In the genomic region with DNA sequence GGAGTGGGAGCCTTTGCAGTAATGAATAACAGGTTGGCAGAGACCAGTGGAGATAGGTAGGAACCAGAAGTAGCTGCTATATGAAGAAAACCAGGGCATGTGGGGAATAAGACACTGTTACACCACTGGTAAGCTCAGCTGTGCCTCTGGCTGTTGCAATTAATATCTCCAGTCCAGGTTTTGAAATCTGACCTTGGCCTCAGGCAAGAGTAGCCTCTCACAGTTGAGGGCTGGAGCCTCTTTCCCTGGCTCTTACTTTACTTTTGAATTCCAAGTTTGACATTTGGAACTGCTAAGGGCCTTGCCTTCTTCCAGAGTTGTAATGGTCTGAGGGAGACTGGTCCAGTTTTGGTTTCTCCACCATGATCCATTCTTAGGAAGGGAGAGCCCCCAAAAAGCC, we compare ENCODE assay signal across 19 mouse cellular contexts. TPM values are rescaled to one million over a fixed set of nuclear protein-coding genes. Genes with fewer than 3 reads are reported as not detected.
DNase-seq lines count a peak whose midpoint lies in the region; ATAC-seq lines count a peak whose summit lies in the region.
"Had no signal": no experiment of that assay in that cellular context is flagged by ENCODE, and none has a peak within 500 bp of the region (broad histone marks: within the 10 kb centered on the region; RNA-seq: fewer than 3 reads in every experiment).

No protein-coding gene starts in this region.

- H3K27ac ChIP-seq in heart, embryonic 10.5 days: no peak overlapping the region
- no peak overlapping the region for H3K27ac ChIP-seq in midbrain, embryonic 11.5 days (ENCODE audit: low read depth, low read length)
- H3K27ac ChIP-seq: forebrain, embryonic 15.5 days; heart, embryonic 13.5 days; kidney, postnatal 0 days; limb, embryonic 13.5 days; liver, embryonic 13.5 days; midbrain, embryonic 13.5 days; neural tube, embryonic 13.5 days had no signal

- H3K9me3 ChIP-seq in heart, embryonic 10.5 days: no peaks in the 10 kb centered on the region
- no peaks in the 10 kb centered on the region for H3K9me3 ChIP-seq in midbrain, embryonic 11.5 days (ENCODE audit: control insufficient read depth, low read length)
- H3K9me3 ChIP-seq: forebrain, embryonic 15.5 days; heart, embryonic 13.5 days; limb, embryonic 13.5 days; liver, embryonic 13.5 days; midbrain, embryonic 13.5 days; neural tube, embryonic 13.5 days had no signal

- H3K4me2 ChIP-seq in midbrain, embryonic 11.5 days: no peak overlapping the region
- H3K4me2 ChIP-seq: forebrain, embryonic 15.5 days; heart, embryonic 13.5 days; limb, embryonic 13.5 days; liver, embryonic 13.5 days; midbrain, embryonic 13.5 days; neural tube, embryonic 13.5 days had no signal

- no peaks in the 10 kb centered on the region for H3K4me1 ChIP-seq in heart, embryonic 10.5 days
- no peaks in the 10 kb centered on the region for H3K4me1 ChIP-seq in midbrain, embryonic 11.5 days (ENCODE audit: control insufficient read depth, insufficient read depth, low read length)
- H3K4me1 ChIP-seq: forebrain, embryonic 15.5 days; heart, embryonic 13.5 days; limb, embryonic 13.5 days; liver, embryonic 13.5 days; midbrain, embryonic 13.5 days; neural tube, embryonic 13.5 days had no signal

- H3K27me3 ChIP-seq in heart, embryonic 10.5 days (ENCODE audit: insufficient read depth, poor library complexity, severe bottlenecking): no peaks in the 10 kb centered on the region
- no peaks in the 10 kb centered on the region for H3K27me3 ChIP-seq in midbrain, embryonic 11.5 days (ENCODE audit: control insufficient read depth, insufficient read depth, low read length)
- H3K27me3 ChIP-seq: forebrain, embryonic 15.5 days; heart, embryonic 13.5 days; limb, embryonic 13.5 days; liver, embryonic 13.5 days; midbrain, embryonic 13.5 days; neural tube, embryonic 13.5 days had no signal

- no peak overlapping the region for H3K4me3 ChIP-seq in heart, embryonic 10.5 days
- no peak overlapping the region for H3K4me3 ChIP-seq in midbrain, embryonic 11.5 days (ENCODE audit: low read depth, low read length)
- H3K4me3 ChIP-seq: forebrain, embryonic 15.5 days; heart, embryonic 13.5 days; limb, embryonic 13.5 days; liver, embryonic 13.5 days; midbrain, embryonic 13.5 days; neural tube, embryonic 13.5 days had no signal

- no peaks in the 10 kb centered on the region for H3K36me3 ChIP-seq in heart, embryonic 10.5 days
- no peaks in the 10 kb centered on the region for H3K36me3 ChIP-seq in midbrain, embryonic 11.5 days (ENCODE audit: control insufficient read depth, insufficient read depth, low read length)
- H3K36me3 ChIP-seq: forebrain, embryonic 15.5 days; heart, embryonic 13.5 days; limb, embryonic 13.5 days; liver, embryonic 13.5 days; midbrain, embryonic 13.5 days; neural tube, embryonic 13.5 days had no signal

- DNase-seq in heart, adult 8-10 months (ENCODE audit: low spot score): peak; percentile 34
- DNase-seq in heart, embryonic 10.5 days (ENCODE audit: low spot score): no peak
- peak; percentile 30 for DNase-seq in adrenal gland, adult 8-10 months
- peak; percentile 6 for DNase-seq in adrenal gland, postnatal 25 days
- peak; percentile 58 for DNase-seq in lung, postnatal 36 days
- no peak for DNase-seq in midbrain, embryonic 11.5 days (ENCODE audit: low spot score, missing footprints)
- no peak for DNase-seq in T-cell, adult 2 months (ENCODE audit: low spot score)
- DNase-seq: liver, embryonic 13.5 days; right cerebral cortex, adult 18-20 months; spleen, adult 18-20 months; thymus, postnatal 25 days had no signal

- H3K9ac ChIP-seq in midbrain, embryonic 11.5 days (ENCODE audit: low read length): no peak overlapping the region
- H3K9ac ChIP-seq: forebrain, embryonic 15.5 days; heart, embryonic 13.5 days; limb, embryonic 13.5 days; liver, embryonic 13.5 days; midbrain, embryonic 13.5 days; neural tube, embryonic 13.5 days had no signal

- ATAC-seq in midbrain, embryonic 11.5 days (ENCODE audit: low FRiP score): no peak
- ATAC-seq: forebrain, embryonic 15.5 days; hindbrain, embryonic 16.5 days; intestine, postnatal 0 days; midbrain, embryonic 13.5 days had no signal

RNA-seq across cellular contexts. Expression of a gene that starts 48.1 kb away (rescaled TPM):
- 100 to 1,000 TPM; 125 to 153 (median 140) TPM for total RNA-seq in heart, adult 8-10 months (2022)
- polyA plus RNA-seq in heart, embryonic 10.5 days (2016; fragmentation: Nextera tagmentation; extraction: Ambion mirVana): 278 and 309 TPM in 2 replicates
- total RNA-seq in adrenal gland, adult 8-10 months (2022): 100 to 1,000 TPM; 185 to 258 (median 197) TPM
- total RNA-seq in adrenal gland, postnatal 25 days (2021): 236 and 263 TPM in 2 replicates
- polyA plus RNA-seq in midbrain, embryonic 11.5 days (2014; fragmentation: Nextera tagmentation; extraction: Ambion mirVana): 448 and 451 TPM in 2 replicates

Comparison
In these comparisons a context has a peak if more than half of its experiments do, and no peak if none do; other contexts are left out.
1. DNase-seq: peak in heart, adult 8-10 months (single experiment), adrenal gland, adult 8-10 months (single experiment), adrenal gland, postnatal 25 days (single experiment) and lung, postnatal 36 days (single experiment); none in heart, embryonic 10.5 days (single experiment), midbrain, embryonic 11.5 days (single experiment) and T-cell, adult 2 months (single experiment).